Mouse (Mus musculus) CH12.LX (cell line): ENCODE results near the gene Dhx35. TPM values are rescaled to one million over a fixed set of nuclear protein-coding genes. Genes with fewer than 3 reads are reported as not detected.

ENCODE experiments used
- DNase-seq: peaks from one replicate; pipeline ENCODE4 v3.0.0-alpha.2; 2013; ENCODE audit errors: extremely low read depth
- H3K27ac ChIP-seq: 2 replicates; pipeline ENCODE4 v1.5.1; 2012; ENCODE audit warnings: low read depth, mild to moderate bottlenecking, control low read depth, moderate library complexity; ENCODE audit not compliant: insufficient read depth
- H3K27me3 ChIP-seq: replicated peaks from 2 replicates; pipeline ENCODE3; 2012; ENCODE audit warnings: inconsistent platforms
- H3K36me3 ChIP-seq, 2 experiments: replicated peaks in 1 of 2; 2 replicates each; pipeline versions ENCODE3 to v1.6.1; 2012; ENCODE audit warnings: inconsistent platforms in 1 of 2, low read length in 1 of 2, mild to moderate bottlenecking in 1 of 2, mixed read lengths in 1 of 2, moderate library complexity in 1 of 2; ENCODE audit not compliant: control insufficient read depth in 1 of 2, insufficient read depth in 1 of 2
- H3K4me1 ChIP-seq, 2 experiments: 2 replicates each; pipeline ENCODE4 v1.6.1; 2012; ENCODE audit warnings: inconsistent platforms in 1 of 2, moderate library complexity in 1 of 2; ENCODE audit not compliant: insufficient read depth in 2 of 2, control insufficient read depth in 1 of 2
- H3K4me2 ChIP-seq: 2 replicates; pipeline ENCODE4 v1.6.1; 2012; ENCODE audit warnings: low read depth, mild to moderate bottlenecking, control low read depth; ENCODE audit not compliant: poor library complexity, insufficient read depth, severe bottlenecking
- H3K4me3 ChIP-seq, 3 experiments: fragments of 150-350 bp in 1 of 3; sonication (generic) in 1 of 3; replicated peaks in 1 of 3; 2 replicates each; pipeline versions ENCODE3 to v1.5.1; 2011 to 2012; ENCODE audit warnings: low read depth in 2 of 3, low read length in 2 of 3, mild to moderate bottlenecking in 2 of 3, moderate library complexity in 2 of 3, control low read depth in 1 of 3, improper control_type of control experiment in 1 of 3, inconsistent platforms in 1 of 3, mixed read lengths in 1 of 3; ENCODE audit not compliant: poor library complexity in 1 of 3
- H3K79me2 ChIP-seq: replicated peaks from 2 replicates; pipeline ENCODE4 v1.6.1; 2012; ENCODE audit warnings: mild to moderate bottlenecking, moderate library complexity; ENCODE audit not compliant: control insufficient read depth, poor library complexity, insufficient read depth, severe bottlenecking; ENCODE audit errors: extremely low read depth
- H3K9ac ChIP-seq: 2 replicates; pipeline ENCODE4 v1.6.1; 2012; ENCODE audit warnings: low read depth, mild to moderate bottlenecking, control low read depth, moderate library complexity; ENCODE audit not compliant: insufficient read depth
- H3K9me3 ChIP-seq: replicated peaks from 2 replicates; pipeline ENCODE3; 2012; ENCODE audit warnings: low read length, inconsistent platforms, mixed read lengths
- BHLHE40 ChIP-seq: IDR thresholded peaks from 2 replicates; pipeline ENCODE4 v1.6.1; 2011; ENCODE audit warnings: mild to moderate bottlenecking, low read depth, low read length, improper control_type of control experiment
- CTCF ChIP-seq, 2 experiments: IDR thresholded peaks in 1 of 2; conservative IDR thresholded peaks in 1 of 2; 2 replicates each; pipeline ENCODE4 v1.5.1; 2011 to 2012; ENCODE audit warnings: low read depth in 2 of 2, low read length in 2 of 2, improper control_type of control experiment in 1 of 2, inconsistent platforms in 1 of 2, mild to moderate bottlenecking in 1 of 2, moderate library complexity in 1 of 2
- GABPA ChIP-seq: IDR thresholded peaks from 2 replicates; pipeline ENCODE4 v1.6.1; 2012; ENCODE audit warnings: low read depth, low read length, improper control_type of control experiment, inconsistent platforms; ENCODE audit not compliant: insufficient replicate concordance
- IRF4 ChIP-seq: IDR thresholded peaks from 2 replicates; pipeline ENCODE4 v1.6.1; 2014; ENCODE audit warnings: low read depth, mild to moderate bottlenecking, inconsistent platforms, low read length, improper control_type of control experiment
- JUN ChIP-seq: IDR thresholded peaks from 2 replicates; pipeline ENCODE4 v1.6.1; 2011; ENCODE audit warnings: low read depth, mild to moderate bottlenecking, low read length, improper control_type of control experiment, moderate library complexity; ENCODE audit not compliant: insufficient read depth
- KAT2A ChIP-seq: IDR thresholded peaks from 2 replicates; pipeline ENCODE4 v1.6.1; 2012; ENCODE audit warnings: low read length, improper control_type of control experiment, inconsistent platforms; ENCODE audit not compliant: insufficient replicate concordance
- MAX ChIP-seq: IDR thresholded peaks from 2 replicates; pipeline ENCODE4 v1.6.1; 2011; ENCODE audit warnings: low read length, improper control_type of control experiment
- MAZ ChIP-seq: IDR thresholded peaks from 2 replicates; pipeline ENCODE4 v1.6.1; 2012; ENCODE audit warnings: low read depth, mild to moderate bottlenecking, inconsistent platforms, low read length, improper control_type of control experiment, moderate library complexity
- MXI1 ChIP-seq: IDR thresholded peaks from 2 replicates; pipeline ENCODE4 v1.6.1; 2011; ENCODE audit warnings: mild to moderate bottlenecking, low read depth, low read length, improper control_type of control experiment
- MYC ChIP-seq: IDR thresholded peaks from 2 replicates; pipeline ENCODE4 v1.6.1; 2011; ENCODE audit warnings: low read depth, mild to moderate bottlenecking, improper control_type of control experiment, low read length
- PAX5 ChIP-seq: IDR thresholded peaks from 2 replicates; pipeline ENCODE4 v1.6.1; 2012; ENCODE audit warnings: low read length, inconsistent platforms, mixed read lengths
- POLR2A ChIP-seq: IDR thresholded peaks from 2 replicates; pipeline ENCODE4 v1.6.1; 2011; ENCODE audit warnings: low read depth, mild to moderate bottlenecking, improper control_type of control experiment, low read length
- POLR2AphosphoS2 ChIP-seq: IDR thresholded peaks from 2 replicates; pipeline ENCODE4 v1.6.1; 2011; ENCODE audit warnings: low read depth, low read length, improper control_type of control experiment
- SIN3A ChIP-seq: IDR thresholded peaks from 2 replicates; pipeline ENCODE4 v1.6.1; 2012; ENCODE audit warnings: low read length, improper control_type of control experiment, inconsistent platforms
- TBP ChIP-seq: conservative IDR thresholded peaks from 2 replicates; pipeline ENCODE4 v1.6.1; 2011; ENCODE audit warnings: low read depth, low read length, improper control_type of control experiment
- TCF12 ChIP-seq: IDR thresholded peaks from 2 replicates; pipeline ENCODE4 v1.6.1; 2014; ENCODE audit warnings: low read depth, mild to moderate bottlenecking, inconsistent platforms, low read length, improper control_type of control experiment
- UBTF ChIP-seq: IDR thresholded peaks from 2 replicates; pipeline ENCODE4 v1.6.1; 2012; ENCODE audit warnings: low read depth, mild to moderate bottlenecking, inconsistent platforms, low read length, improper control_type of control experiment, moderate library complexity
- USF2 ChIP-seq: conservative IDR thresholded peaks from 2 replicates; pipeline ENCODE4 v1.6.1; 2011; ENCODE audit warnings: low read depth, low read length, improper control_type of control experiment
- ZNF384 ChIP-seq: IDR thresholded peaks from 2 replicates; pipeline ENCODE4 v1.6.1; 2012; ENCODE audit warnings: low read depth, low read length, improper control_type of control experiment, inconsistent platforms
- dilution Hi-C: fragments of 300-500 bp; cut with MboI; formaldehyde crosslinking; loops from 2 replicates; pipeline ENCODE4 v1.14.3; 2020; ENCODE audit warnings: low sequenced_read_pairs; ENCODE audit not compliant: extremely low pct_unique_long_range_greater_than_20kb, extremely low pct_ligation_motif_present
- in situ Hi-C: fragments of 300-500 bp; cut with MboI; formaldehyde crosslinking; loops from 3 replicates; pipeline ENCODE4 v1.14.3; 2019; ENCODE audit warnings: low sequenced_read_pairs, low pct_ligation_motif_present, low pct_unique_long_range_greater_than_20kb, mixed read lengths
- polyA plus RNA-seq: library from polyadenylated mRNA; unstranded; fragments of >175 nt; gene quantifications from 2 replicates; pipeline ENCODE4 v1.2.1, GENCODE M21; 2012; ENCODE audit warnings: low read depth; ENCODE audit not compliant: insufficient read length
- total RNA-seq, 2 experiments: library from RNA; depleted of rRNA; stranded (reverse); fragments of 300-350 nt in 1 of 2; fragments of >200 nt in 1 of 2; gene quantifications; 2 replicates each; pipeline ENCODE4 v1.2.3; 2012 to 2014

Gene Dhx35
- total and polyA plus RNA-seq, 3 experiments: 19.7 to 25.3 (median 20.2) TPM

DNA sequence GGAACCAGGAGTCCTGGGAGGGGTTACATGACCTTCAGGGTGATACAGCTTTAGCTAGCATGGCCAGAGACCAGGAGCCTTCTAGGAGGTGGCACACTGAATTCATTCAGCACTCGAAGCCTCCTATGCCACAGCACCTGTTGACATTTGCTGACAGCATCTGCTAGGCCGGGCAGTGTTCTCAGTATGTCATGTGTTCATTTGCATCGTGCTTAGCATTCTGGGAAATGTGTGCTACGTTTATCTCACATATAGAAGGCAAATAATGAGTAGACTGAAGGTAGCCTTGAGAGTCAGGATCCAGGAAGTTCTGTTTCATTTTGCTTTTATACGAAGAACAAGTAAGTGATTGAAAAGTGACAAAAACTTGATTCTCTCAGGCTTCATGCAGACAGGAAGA, 50.4 kb downstream of the Dhx35 start:
- TF ChIP-seq CTCF (conservative IDR thresholded peaks at IDR 0.05 in 1 of 2, IDR thresholded peaks at IDR 0.05 in 1 of 2; ENCODE audit: low read depth in 2 of 2, low read length in 2 of 2): no peak
- TF ChIP-seq JUN: no peak
- no peak for TF ChIP-seq MAX
- no peak for TF ChIP-seq ZNF384
- TF ChIP-seq TBP: no peak
- TF ChIP-seq USF2: no peak
- no peak for TF ChIP-seq MYC
- TF ChIP-seq SIN3A: no peak
- TF ChIP-seq BHLHE40: no peak
- TF ChIP-seq GABPA: no peak
- no peak for TF ChIP-seq MXI1
- TF ChIP-seq IRF4: no peak
- TF ChIP-seq PAX5: no peak
- no peak for TF ChIP-seq POLR2AphosphoS2
- no peak for TF ChIP-seq TCF12
- no peak overlapping the region for H3K9ac ChIP-seq
- dilution Hi-C loops: no loop called here
- in situ Hi-C loops: no loop called here
- no peak overlapping the region for H3K4me2 ChIP-seq
- no peak for DNase-seq
- peaks cover 0 to 12% of the 10 kb centered on the region in 2 experiments; a peak in 2 of 4 replicates for H3K4me1 ChIP-seq
- no peak overlapping the region for H3K4me3 ChIP-seq
- no peaks in the 10 kb centered on the region for H3K79me2 ChIP-seq
- H3K27ac ChIP-seq: no peak overlapping the region
- H3K9me3 ChIP-seq: no peaks in the 10 kb centered on the region
- H3K27me3 ChIP-seq: no peaks in the 10 kb centered on the region
- peaks cover 69 to 94% of the 10 kb centered on the region in 2 experiments for H3K36me3 ChIP-seq

DNA sequence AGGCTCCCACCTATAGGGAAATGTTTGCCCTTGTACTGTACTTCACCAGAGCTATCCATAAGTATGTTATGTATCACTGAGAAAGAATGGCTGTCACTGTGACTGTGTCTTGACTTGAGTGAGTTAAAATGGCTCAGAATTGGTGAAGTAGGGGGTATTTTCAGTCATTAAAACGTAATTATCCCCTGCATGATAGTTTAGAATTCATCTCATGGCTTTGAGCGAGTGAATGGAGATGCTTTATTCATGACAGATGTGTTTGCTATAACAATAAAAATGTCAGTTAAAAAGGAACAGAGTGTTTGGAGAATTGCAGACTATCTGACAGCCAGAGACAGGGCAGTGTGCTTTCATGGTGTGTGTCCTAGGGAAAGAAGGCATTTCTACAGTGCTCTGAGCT, 51.6 kb downstream of the Dhx35 start:
- in situ Hi-C loops: no loop called here
- Histone ChIP-seq H3K27me3 (no peaks in the 10 kb centered on the region), H3K27ac (no peak overlapping the region), H3K79me2 (no peaks in the 10 kb centered on the region), H3K4me3 (no peak overlapping the region), H3K36me3 (peaks cover 67 to 93% of the 10 kb centered on the region in 2 experiments), H3K4me2 (no peak overlapping the region), H3K9me3 (no peaks in the 10 kb centered on the region)
- dilution Hi-C loops: no loop called here
- no peak for TF ChIP-seq SIN3A
- TF ChIP-seq UBTF: no peak
- no peak for TF ChIP-seq KAT2A
- no peak for TF ChIP-seq POLR2A
- TF ChIP-seq MAZ: no peak
- TF ChIP-seq, all 38 proteins: peak for 0
- no peak overlapping the region for H3K9ac ChIP-seq
- DNase-seq: no peak
- H3K4me1 ChIP-seq: peaks cover 0 to under 1% of the 10 kb centered on the region in 2 experiments; a peak in 1 of 4 replicates
